Mouse (Mus musculus) yolk sac, embryonic 10.5 days (tissue): ENCODE data around the gene U2af2.

Source experiments
- DNase-seq: peaks from one replicate; pipeline ENCODE4 v3.0.0-alpha.2; 2017; ENCODE audit warnings: low spot score

The U2af2 gene

DNA sequence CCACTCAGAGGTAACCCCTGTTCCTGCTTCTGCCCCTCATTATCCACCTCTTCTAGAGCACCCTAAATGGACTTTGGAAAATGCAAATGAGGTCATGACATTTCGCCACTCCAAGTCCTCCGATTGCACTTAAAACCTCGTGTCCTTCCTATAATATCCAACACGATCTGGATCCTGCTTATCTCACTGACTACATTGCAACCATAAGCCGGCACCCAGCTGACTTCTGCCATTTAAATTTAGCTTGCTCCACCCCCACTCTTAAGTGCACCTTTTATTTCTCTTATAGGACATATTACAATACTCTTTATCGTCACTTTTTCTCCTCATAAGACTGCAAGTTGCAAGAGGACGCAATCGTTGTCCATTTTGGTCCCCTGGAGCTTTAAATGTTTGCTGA lies 24.5 kb upstream of the U2af2 start:
- DNase-seq: no peak

DNA sequence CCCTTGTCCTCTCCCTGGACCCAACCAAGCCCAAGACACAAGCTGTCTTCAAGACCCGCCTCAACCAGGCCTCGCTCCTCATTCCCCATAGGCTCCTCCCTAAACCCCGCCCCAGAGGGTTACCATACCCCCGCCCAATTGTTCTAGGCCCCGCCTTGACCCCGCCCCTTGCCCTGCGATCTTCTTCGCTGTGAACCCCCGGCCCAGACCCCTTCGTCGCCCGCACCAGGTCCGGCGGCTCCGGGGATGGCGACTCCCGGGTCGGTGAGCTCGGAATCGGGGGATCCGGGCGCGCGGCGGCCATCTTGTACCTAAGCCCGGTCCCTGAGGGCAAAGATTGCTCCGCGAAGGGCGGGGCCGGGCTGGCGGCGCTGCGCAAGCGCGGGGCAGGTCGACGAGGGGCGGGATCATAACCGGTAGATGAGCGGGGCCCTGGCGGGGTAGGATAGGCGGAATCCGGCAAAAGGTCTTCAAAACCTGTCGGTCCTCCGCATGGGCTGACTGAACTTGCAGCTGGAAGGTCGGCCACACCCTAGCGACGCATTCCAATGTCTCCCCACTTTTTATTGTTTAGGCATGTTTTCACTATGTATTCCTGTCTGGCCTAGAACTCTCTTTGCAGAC lies 23.7 kb upstream of the U2af2 start, which contains the start of gene Zfp784:
Zfp784 (minus strand) TSS at position 338 of the 624 bp plus-strand sequence.
- DNase-seq: peak; percentile 94

DNA sequence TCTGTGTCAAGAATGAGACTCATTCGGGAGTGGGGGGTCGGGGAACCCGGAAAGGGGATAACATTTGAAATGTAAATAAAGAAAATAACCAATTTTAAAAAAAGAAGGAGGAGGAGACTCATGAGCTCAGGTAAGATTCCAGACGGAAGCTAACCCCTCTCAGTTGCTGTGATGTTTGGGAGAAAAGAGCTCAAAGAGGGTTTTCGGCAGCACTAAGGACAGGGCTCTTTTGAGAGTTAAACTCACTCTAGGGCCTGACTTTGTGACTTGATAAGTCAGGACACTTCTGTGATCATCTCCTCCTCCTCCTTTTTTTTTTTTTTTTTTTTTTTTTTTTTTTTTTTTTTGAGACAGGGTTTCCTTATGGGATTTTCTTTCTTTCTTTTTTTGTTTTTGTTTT lies 23.0 kb upstream of the U2af2 start:
- no peak for DNase-seq

DNA sequence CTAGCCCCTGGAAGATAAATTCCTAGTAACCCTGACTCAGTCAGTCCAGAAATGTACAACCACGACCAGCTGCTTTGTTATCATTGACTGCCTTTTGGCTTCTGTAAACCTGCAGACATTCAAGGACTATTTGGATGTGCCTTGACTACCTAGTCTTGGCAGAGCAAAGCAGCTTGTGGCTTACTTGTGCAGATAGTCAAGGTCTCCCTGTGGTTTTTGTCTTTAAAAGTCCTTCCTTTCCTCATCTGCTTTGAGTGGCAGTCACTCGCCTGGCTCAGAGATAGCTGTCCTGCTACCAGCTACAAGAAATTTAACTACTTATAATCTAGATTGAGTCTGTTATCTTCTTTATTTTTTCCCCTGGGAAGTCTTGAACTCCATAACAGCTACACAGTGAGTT lies 17.0 kb upstream of the U2af2 start:
- DNase-seq: no peak

DNA sequence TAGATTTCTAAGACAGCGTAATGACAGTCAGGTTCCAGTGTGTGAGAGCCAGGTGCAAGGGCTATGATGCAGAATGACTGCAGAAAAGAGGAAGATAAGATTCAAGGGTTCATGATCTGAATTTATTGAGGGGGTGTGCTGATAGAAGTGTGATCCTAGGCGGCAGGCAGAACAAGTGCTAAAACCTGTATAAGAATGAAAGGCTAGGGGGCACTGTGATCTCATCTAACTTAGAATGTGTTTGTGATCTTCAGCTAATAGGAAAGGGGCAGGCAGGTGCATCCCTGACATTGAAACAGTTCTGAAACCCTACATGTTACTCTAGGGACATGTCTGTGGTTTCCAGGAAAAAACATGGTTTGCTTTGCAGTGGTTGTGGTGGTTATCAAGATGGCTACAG lies 15.8 kb upstream of the U2af2 start:
- no peak for DNase-seq

DNA sequence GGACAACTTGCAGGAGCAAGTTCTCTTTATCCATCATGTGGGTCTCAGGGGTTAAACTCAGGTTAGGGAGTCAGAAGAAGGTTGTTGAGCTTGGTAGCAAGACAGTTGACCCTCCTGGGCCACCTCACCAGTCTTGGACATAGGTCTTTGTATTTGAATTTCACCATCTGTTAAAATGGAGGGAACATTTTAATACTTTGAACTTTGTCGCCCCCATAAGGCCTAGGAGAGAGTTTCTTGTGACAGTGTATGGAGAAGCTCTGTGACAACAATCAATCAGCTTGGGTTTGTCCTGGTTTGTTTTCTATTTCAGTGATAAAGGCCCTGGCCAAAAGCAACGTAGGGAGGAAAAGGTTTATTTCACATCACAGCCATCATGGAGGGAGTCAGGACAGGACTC lies 14.6 kb upstream of the U2af2 start:
- no peak for DNase-seq

DNA sequence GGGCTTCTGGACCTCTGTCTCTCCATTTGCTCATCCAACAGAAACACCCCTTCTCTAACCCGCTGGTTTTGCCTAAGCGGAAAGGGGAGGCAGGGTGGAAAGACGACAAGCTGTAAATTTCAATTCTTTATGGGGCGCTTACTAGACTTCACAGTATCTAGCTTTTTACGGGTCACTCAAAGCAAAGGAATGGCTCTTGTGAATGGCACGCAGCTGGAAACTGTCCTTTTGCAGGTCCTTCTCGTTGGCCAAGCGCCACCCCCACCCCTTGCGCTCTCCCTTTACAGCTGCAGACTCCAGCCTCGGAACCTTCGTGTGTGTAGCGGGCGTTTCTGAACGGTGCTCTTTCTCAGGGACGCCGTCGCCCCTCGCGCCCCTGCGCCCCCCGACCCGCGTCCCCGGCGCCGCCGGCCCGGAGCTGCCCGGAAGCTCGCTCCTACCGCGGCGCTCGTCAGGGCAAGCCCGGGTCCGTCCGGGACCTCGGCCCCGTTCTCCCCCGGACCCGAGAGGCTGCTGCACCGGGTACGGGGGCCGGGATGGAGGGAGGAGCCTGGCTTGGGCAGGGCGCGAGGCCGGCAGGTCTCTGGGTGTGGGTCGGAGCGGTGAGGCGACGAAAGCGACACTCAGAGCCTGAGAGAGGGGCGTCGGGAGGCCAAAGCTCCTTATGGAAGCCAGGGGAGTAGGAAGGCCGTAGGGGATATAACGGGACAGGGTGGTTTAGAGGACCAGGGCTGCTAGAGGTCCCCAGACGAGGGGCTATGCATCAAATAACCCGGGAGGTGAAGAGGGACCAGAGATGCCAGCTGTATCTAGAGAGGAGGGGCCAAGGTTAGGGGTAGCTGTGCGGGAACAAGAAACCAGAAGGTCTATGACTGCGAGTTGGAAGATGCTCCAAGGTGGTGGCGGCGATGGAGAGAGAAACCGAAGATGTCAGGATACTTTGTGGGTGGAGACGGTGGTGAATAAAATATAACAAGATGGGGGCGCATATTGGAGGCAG lies 10.4 kb upstream of the U2af2 start, which contains the start of gene Zfp580:
Zfp580 (plus strand) TSS at position 346 of the 1,000 bp plus-strand sequence.
- DNase-seq: peak; percentile 68

DNA sequence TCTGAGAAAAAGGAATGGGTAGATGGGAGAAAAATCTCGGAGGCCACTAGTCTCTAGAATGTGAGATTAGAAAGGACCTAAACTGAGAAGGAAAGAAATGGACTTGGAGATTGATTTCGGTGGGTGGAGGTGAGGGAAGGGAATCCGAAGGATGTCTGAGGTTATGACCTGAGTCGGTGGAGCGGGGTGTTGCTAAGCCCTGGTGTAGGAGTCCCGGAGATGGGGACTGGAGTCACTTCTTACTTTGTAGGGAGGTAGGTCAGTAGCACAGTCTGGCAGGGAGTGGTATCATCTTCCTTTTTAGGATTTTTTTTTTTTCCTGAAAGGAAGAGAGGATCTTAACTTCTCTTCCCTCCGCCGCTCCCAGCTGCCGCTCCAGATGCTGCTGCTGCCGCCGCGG lies 9.5 kb upstream of the U2af2 start:
- no peak for DNase-seq

DNA sequence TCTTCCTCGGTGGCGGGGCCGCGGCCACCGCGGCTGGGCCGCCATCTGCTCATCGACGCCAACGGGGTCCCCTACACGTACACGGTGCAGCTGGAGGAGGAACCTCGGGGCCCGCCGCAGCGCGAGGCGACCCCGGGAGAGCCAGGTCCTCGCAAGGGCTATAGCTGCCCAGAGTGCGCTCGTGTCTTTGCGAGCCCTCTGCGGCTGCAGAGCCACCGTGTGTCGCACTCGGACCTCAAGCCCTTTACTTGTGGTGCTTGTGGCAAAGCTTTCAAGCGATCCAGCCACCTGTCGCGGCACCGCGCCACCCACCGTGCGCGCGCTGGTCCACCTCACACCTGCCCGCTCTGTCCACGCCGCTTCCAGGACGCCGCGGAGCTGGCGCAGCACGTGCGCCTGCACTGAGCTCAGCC lies 9.0 kb upstream of the U2af2 start:
- no peak for DNase-seq

DNA sequence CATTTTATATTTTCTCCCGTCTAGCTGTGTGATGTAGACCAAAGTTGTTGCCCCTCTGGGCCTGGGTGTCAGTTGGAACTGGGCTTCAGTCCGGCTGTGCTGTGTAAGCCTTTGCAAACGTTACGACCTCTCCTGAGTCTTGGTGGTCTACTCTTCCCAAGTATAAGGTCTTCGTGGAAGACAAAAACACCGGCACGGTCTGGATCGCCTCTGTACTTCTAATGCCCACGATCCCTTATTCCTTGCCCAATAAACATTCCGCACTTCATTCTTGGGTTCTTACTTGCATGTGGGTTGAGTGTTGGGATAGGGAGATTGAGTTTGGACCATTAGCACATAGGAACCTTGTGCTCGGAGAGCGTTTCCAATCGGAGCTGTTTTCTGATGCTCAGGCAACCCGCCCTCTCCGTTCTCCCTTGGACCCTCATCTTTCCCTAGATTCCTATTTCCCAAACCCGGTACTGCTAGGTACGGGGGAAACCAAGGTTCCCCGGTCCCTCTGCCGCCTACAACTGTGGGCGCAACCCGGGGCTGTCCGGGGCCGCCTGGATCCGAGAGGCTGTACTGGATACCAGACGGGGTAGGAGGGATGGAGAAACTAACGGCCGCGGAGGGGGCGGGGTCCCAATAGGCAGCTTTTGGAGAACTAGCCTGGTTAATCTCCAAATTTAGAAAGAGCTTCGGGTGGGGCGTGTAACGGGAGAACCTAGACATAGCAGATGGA lies 8.3 kb upstream of the U2af2 start:
- no peak for DNase-seq

DNA sequence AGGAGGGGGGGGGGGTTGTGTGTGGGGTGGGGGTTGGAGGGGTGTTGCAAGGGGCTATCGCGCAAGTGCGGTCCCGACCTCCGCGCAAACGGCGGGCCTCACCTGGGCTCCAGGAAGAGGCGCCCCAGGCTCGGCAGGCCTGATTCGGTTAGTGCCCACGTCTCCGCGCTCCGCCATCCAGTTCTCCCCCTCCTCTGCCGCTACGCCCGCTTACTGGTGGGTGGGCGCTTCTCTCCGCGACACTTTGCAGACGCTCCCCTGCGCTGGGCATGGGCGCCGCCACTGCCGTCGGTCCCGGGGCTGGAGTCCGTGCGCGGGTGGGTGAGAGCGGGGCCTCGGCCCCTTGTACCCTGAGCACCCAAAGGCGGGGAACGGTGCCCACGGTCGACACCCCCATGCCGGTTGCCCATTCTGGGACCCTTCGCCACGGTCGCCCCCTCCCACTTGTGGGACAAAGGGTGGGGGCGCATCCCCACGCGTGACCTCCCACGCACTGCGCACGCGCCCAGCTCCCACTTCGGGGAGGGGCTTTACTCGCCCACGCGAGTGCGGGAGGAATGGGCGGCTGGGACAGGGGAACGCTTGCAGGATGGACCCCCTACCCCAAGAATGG lies 5.2 kb upstream of the U2af2 start:
- DNase-seq: no peak

DNA sequence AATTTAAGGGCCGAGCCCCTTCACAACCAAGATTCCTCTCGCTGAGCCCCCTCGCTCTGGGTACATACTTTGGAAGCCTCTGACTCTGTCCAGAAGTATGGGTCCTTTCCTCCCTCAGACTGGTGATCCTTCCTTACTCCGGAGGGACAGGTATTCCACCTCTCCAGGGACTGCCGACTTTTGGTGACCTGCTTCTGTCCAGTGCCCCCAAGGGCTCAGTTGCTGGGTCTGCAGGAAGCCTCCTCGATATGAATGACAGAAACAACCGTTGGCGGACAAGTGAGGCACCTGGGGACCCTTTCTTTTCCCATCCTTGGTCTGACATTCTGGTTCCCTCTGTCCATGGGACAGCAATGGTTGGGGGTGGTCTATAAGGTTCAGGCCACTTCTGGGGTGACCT lies 4.6 kb upstream of the U2af2 start:
- no peak for DNase-seq

DNA sequence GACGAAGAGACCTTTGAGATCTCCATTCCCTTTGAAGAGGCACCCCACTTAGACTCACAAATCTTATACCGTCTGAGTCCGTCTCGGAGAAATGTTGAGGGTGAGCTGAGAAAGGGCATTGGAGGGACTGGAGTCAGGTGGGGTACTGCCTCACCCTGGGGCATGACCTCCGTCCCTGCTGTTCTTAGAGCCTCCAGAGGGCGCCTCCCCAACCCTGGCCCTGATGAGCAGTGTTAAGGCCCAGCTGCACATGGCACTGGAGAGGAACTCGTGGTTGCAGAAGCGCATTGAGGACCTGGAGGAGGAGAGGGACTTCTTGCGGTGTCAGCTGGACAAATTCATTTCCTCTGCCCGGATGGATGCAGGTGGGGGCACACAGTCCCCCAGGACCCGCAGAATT lies 4.1 kb upstream of the U2af2 start:
- no peak for DNase-seq

DNA sequence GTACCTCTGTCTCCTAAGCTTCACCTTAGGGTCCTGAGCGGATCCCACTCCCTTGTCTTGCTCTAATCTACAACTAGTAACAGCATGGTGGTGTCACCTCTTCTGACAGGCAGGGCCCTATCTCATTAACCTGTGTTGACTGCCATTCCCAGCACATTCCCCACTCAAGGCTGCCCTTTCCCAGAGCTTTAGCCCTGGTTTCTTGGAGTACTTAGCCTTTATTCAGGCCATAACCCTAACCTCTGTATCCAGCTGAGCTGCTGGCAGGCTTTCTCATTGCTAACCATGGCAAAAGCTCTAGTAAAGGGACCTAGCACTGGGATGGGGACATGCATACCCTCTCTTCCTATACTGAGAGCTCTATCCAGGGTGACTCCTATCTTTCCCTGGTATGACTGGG lies 3.3 kb upstream of the U2af2 start:
- DNase-seq: no peak

DNA sequence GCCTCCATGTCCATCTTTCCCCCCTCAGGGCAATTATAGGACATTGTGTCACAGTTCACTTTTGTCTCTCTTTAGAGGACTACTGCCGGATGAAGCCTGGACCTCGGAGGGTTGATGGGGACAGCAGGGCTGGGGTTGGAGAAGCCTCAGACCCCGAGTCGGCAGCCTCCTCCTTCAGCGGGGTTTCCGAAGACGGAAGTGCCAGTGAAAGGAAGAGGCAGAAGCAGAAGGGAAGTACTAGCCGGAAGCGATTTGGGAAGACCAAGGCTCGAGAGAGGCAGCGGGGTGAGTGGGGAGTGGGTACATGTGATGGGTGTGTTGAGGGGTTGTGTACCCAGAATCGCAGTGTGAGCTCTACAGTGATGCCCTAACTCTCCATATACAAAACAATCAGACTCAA lies 2.5 kb upstream of the U2af2 start:
- DNase-seq: no peak

DNA sequence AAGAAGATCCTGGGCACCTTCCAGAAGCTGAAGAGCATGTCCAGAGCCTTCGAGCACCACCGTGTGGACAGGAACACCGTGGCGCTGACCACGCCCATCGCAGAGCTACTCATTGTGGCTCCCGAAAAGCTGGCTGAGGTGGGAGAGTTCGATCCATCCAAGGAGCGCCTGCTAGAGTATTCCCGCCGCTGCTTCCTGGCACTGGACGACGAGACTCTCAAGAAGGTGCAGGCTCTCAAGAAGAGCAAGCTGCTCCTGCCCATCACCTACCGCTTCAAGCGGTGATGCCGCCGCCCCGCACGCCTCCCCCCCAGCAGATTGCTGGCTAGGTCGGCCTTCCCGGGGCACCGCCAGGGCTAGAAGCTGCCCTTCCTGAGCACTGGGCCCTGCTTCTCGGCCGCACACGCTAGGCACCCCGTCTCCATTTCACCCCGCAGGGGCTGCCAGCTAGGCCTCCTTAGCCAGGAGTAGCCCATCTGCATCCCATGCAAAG lies 1.7 kb upstream of the U2af2 start:
- peak; percentile 73 for DNase-seq

DNA sequence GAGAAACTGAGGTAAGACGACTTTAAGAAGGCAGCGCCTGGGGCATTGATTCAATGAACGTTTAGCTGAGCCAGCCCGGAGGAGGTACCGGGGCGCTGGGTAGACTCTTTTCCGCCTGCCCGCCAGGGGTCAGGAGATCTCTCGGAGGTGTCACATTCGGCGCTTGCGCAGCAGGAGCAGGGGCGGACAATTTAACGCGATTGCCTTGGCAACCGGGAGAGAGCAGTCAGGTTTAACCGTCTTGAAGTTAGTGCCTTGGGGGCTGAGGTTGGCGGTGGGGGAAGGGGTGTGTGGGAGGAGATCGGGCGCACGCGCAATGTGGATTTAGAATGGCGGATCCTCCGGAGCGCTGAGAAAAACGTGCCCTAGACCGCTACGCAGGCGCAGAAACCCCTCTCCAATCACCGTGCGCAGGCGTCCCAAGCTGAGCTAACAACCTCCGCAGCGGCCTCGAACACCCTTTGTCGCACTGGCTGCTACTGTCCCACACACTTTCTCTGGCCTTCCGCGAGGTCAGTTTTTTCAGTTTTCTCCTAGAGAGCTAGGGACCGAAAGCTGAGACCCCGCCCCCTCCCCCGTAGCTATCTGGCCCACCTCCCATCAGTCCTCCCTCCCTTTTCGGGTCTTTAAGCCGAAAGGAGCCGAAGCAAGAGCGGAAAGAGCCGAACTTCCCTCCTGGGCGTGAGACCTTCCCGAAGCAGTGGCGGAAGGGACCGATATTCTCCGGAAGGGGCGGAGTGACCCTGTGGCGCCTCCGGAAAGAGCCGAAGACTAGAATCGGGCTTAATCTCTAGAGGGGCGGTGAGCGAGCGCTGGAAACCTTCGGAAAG lies 784 bp upstream of the U2af2 start:
- DNase-seq: peak; percentile 97

DNA sequence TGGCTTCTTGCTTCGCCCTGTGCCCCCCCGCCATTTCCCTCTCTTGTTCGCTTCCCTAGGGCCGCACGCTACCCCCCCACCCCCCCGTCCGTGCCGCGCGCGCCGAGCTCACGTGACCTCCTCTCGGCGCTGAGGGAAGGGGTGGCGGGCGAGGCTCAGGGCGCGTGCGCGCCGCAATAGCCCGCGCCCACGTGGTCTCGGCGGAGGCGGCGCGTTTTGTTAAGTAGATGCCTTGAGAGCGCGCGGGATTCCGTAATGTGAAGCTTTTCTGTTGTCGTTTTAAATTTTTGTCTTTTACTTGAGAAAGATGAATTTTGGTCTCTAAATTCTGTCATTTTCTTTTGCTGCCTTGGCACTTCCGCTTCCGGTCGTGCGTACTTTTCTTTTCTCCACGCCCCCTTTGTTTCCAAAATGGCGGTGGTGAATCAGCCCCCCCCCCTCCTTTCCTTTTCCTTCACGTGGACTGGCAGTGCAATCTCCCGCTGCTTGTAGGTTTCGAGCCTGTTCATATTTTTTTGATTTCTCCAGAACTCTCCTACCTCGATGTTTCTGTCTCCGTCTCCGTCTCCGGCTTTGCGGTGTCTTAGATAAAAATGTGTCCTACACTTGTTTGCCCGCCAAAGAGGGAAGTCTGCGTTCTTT lies 538 bp downstream of the U2af2 start:
- DNase-seq: peak; percentile 91

DNA sequence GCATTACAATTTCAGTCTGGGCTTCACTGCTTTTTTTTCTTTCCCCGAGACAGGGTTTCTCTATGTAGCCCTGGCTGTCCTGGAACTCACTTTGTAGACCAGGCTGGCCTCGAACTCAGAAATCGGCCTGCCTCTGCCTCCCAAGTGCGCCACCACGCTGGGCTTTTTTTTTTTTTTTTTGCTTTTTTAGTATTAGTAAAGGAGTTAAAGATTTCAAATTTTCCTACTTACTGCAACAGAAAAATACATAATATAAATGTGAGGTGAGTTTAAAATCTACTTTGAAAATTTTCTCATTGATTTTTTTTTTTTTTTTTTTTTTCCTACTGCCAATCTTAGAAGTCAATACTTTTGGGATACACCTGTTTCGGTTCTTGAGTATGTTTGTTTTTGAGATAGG lies 2.9 kb downstream of the U2af2 start:
- DNase-seq: no peak

DNA sequence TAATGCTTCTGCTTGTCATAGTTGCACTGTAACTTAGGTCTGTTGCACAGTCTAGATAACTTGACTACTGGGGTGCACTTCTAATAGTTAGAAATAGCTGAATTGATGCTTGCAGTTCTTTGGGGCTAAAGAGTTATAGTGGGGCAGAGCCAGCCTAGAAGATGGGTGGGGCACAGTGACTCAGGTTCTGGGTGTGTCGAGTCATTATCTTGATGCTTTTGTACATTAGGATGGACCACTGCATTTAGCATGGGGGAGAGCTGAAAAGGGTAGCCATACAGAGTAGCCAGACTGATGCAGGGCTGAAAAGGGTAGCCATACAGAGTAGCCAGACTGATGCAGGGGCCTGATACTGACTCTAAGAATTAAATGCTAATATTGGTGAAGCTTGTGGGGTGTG lies 11.6 kb downstream of the U2af2 start:
- DNase-seq: no peak

DNA sequence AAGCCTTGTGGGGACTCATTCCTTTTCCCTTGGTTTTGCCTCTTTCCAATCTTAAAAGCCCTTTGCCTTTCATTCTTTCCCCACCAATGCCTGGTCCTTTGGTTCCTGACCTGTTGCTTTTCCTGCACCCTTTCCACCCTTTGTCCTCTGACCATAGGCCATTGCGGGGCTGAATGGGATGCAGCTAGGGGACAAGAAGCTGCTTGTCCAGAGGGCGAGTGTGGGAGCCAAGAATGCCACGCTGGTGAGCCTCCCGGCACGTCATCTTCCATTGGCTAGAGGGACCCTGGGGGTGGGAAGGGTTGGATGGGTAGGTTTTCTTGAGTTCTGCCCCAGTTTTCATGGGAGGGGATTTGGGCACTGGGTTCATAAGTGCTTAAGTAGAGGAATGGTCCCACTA lies 13.0 kb downstream of the U2af2 start:
- no peak for DNase-seq
